Mouse (Mus musculus): Measurements from ENCODE around the gene Gm525. TPM values are rescaled to one million over a fixed set of nuclear protein-coding genes. Genes with fewer than 3 reads are reported as not detected.
"Not testable (repeated sequence)": the region's sequence is repeated elsewhere in the genome, so short reads cannot be mapped to it uniquely, and the experiment has no call there.

Gm525 gene
- total RNA-seq, 2 experiments from 2014 or later, result not detected

GRCm38 (mm10) chr11:89043046-89043445 lies 30.6 kb upstream of the Gm525 start:
- intact Hi-C loops (cut with DNase I), result no loop called here
- no peak overlapping the region for H3K4me3 ChIP-seq
- DNase-seq, result no peak
- TF ChIP-seq CTCF (IDR thresholded peaks at IDR 0.05), result no peak
- H3K27ac ChIP-seq, result no peak overlapping the region

GRCm38 (mm10) chr11:89045501-89045900 lies 28.1 kb upstream of the Gm525 start:
- H3K4me3 ChIP-seq; DNase-seq; intact Hi-C loops (cut with DNase I); H3K27ac ChIP-seq: not testable (repeated sequence)

DNA sequence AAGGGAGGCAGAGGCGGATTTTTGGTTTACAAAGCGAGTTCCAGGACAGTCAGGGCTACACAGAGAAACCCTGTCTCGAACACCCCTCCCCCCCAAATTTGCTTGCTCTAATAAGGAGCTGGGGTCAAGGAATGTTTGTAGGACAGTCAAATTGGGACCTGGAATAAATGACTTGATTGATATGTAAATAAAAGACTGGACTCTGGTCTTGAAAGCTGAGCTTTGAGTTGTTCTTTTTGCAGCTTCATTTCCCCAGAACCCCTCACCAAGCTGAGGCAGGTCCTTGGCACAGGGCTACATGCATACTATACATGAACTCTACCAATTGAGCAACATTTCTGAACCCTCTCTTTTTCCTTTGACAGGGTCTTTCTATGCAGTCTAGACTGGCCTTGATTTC lies 27.6 kb upstream of the Gm525 start:
- no peak for DNase-seq
- TF ChIP-seq CTCF (IDR thresholded peaks at IDR 0.05), result no peak
- intact Hi-C loops (cut with DNase I), result no loop called here
- no peak overlapping the region for H3K27ac ChIP-seq
- H3K4me3 ChIP-seq, result no peak overlapping the region

DNA sequence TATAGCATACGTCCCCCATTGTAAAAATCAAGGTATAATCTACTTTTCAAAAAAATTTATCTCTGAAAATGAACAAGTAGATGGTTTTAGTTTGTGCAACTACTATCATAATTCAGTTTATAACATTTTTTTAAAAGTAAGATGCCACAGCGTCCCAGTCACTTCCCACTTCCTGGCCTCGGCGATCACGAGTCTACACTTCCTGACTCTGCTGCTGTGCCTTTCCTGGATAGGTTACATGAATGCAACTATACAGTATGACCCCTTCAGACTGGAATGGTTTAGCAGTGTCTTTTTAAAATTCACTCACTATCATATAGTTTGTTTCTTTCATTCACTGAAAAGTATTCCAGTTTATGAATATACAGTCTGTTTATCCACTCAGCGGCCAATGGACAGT lies 21.9 kb upstream of the Gm525 start:
- DNase-seq, result no peak
- H3K4me3 ChIP-seq, result no peak overlapping the region

GRCm38 (mm10) chr11:89055931-89056690 lies 17.5 kb upstream of the Gm525 start:
- H3K4me3 ChIP-seq, result peak overlapping the region; percentile 46
- DNase-seq, result no peak
- intact Hi-C loops (cut with DNase I), result no loop called here
- TF ChIP-seq CTCF (IDR thresholded peaks at IDR 0.05), result no peak
- H3K27ac ChIP-seq, result peak overlapping the region; percentile 68

More for the DNA sequence above, 21.9 kb upstream of the Gm525 start:
- intact Hi-C loops (cut with DNase I), result no loop called here
- no peak overlapping the region for H3K27ac ChIP-seq
- TF ChIP-seq CTCF (IDR thresholded peaks at IDR 0.05), result no peak

DNA sequence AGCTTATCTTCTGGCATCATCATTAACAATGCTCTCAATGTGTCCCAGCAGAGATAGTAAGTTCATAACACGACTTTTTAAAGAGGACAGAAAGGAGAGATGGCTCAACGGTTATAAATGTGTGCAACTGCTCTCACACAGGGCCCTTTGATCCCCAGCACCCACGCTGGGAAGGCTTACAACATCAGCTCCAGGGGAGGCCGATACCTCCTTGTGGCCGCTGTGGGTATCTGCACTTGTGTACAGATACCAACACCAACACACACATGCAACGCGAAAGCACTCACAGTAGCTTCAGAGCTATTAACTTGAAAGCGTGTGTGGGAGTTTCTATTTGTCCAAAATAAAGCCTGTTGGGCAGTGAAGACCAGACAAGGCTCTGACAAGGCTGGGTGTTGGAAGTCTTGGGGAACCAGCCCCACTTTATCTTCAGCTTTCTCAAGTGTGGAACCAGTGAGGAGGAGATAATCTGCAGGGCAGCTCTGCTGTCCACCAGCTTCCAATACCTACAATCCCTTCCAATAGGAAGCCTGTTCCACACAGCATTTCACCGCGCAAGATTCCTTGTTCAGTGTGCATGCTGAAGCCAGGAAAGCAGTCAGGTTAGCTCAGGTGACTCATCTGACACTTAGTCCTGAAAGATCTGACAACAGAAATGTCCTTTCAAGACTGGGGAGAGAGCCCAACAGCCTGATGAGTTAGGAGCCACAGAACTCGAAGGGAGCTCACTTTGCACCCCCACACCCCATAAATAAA lies 14.9 kb upstream of the Gm525 start:
- Histone ChIP-seq H3K27ac (peak overlapping the region; percentile 93), H3K4me3 (peak overlapping the region; percentile 84)
- peak; percentile 48 for TF ChIP-seq CTCF (IDR thresholded peaks at IDR 0.05)
- intact Hi-C loops (cut with DNase I), result no loop called here
- DNase-seq, result no peak

DNA sequence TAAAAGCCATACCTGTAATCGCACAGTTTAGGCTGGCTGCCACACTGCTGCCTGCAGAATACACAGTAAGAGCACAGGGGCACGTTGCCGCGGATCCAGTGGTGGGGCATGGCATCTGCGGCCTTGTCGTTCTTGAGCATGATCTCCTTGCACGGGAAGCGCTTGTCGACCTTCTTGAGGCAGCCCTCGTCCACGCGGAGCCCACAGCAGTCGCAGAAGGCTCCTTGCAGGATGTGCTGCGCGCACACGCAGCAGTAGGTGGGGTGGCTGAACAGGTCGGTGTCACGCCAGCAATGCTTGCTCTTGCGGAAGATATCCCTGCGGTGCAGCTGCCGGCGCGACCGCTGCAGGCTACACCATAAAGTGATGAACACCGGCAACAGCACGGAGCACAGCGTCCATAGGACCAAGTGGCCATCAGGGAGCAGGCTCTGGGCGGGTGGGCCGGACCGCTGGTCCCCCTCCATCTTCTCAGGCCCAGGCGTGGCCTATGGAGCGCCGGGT lies 13.7 kb upstream of the Gm525 start:
- intact Hi-C loops (cut with DNase I), result no loop called here
- TF ChIP-seq CTCF (IDR thresholded peaks at IDR 0.05), result no peak
- peak; percentile 56 for DNase-seq
- Histone ChIP-seq H3K4me3 (peak overlapping the region; percentile 84), H3K27ac (peak overlapping the region; percentile 93)

GRCm38 (mm10) chr11:89060423-89061089 lies 13.1 kb upstream of the Gm525 start:
- no peak for TF ChIP-seq CTCF (IDR thresholded peaks at IDR 0.05)
- Histone ChIP-seq H3K4me3 (peak overlapping the region; percentile 84), H3K27ac (peak overlapping the region; percentile 93)
- DNase-seq, result peak; percentile 94
- intact Hi-C loops (cut with DNase I), result no loop called here

DNA sequence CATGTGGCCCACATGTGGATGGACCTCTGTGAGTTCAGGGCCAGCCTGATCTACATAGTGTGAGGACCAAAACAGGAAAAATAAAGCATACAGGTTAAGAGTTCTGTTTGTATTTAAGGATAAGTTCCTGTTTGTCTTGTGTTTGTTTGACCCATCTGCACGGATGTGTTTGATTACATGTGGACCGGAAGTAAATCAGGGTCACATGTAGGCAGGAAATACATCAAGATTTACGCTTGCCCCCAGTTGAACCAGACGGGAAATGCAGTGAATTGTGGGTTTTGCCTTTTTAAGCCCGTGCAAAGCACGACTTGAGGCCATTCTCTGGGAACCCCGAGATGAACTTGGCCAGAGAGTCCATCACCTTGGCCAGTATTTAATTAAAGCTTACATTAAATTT lies 12.3 kb upstream of the Gm525 start:
- no peak overlapping the region; the same call in 1 of the 2 replicates for H3K4me3 ChIP-seq
- DNase-seq, result no peak
- intact Hi-C loops (cut with DNase I), result no loop called here

DNA sequence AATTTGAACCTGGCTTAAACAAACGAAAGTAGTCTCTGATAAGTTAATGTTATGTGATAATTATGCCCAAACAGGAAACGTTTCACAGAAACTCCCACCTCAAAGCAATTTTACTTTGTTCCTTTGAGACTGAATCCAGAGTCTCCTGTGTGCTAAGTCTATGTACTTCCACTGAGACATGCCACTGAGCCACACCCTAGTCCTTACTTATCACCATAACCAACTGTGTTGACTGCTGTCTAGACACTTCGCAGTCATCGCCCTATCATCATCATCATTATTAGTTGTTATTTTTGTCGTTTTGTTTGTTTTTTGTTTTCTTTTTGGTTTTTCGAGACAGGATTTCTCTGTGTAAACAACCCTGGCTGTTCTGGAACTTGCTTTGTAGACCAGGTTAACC lies 9.3 kb upstream of the Gm525 start:
- no peak for DNase-seq
- no peak overlapping the region for H3K27ac ChIP-seq
- H3K4me3 ChIP-seq, result no peak overlapping the region
- no peak for TF ChIP-seq CTCF (IDR thresholded peaks at IDR 0.05)
- intact Hi-C loops (cut with DNase I), result no loop called here

More for the DNA sequence above, 12.3 kb upstream of the Gm525 start:
- no peak for TF ChIP-seq CTCF (IDR thresholded peaks at IDR 0.05)
- H3K27ac ChIP-seq, result 0 out of 2 replicates have a peak overlapping the region, but pooled peaks have one; percentile 6

DNA sequence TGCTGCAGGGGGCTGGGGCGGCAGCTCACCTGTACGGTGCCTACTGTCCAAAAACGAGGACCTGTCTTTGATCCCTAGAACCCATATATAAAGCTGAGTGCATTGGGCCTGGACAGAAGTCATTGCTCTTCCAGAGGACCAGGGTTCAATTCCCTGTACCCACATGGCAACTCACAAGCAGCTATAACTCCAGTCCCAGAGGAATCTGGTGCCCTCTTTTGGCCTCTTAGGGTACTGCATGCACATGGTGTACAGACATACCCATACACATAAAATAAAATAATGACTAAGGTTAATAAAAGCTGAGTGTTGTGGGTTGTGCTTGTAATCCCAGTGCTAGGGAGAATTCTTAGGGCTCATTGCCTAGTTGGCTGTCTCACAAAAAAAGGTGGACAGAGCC lies 8.3 kb upstream of the Gm525 start:
- no peak for DNase-seq
- intact Hi-C loops (cut with DNase I), result no loop called here
- Histone ChIP-seq H3K27ac (no peak overlapping the region), H3K4me3 (no peak overlapping the region)
- TF ChIP-seq CTCF (IDR thresholded peaks at IDR 0.05), result peak; percentile 51

DNA sequence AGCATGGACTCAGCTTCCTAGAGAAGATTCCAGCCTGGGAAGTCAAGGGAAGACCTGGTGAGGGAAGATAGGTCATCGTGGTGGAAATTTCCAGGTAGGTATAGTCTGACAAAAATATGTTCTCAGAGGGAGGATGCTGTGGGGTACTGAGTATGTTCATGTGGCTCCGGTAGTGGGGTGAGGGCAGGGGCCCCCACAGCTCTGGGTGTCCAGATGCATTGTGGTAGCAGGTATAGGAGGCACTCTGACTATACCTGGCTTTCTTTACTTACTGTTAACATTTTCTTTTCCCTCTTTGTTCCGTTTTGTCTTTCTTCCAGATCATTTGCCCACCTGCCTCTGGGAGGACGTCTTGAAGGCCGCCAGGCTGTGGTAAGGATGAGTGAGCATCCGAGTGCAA lies 7.5 kb upstream of the Gm525 start:
- intact Hi-C loops (cut with DNase I), result no loop called here
- TF ChIP-seq CTCF (IDR thresholded peaks at IDR 0.05), result no peak
- Histone ChIP-seq H3K27ac (peak overlapping the region; percentile 77), H3K4me3 (no peak overlapping the region)
- no peak for DNase-seq

GRCm38 (mm10) chr11:89066750-89067149 lies 6.9 kb upstream of the Gm525 start, which contains the start of gene Dgke:
Gene Dgke, minus strand, starts transcription at chr11:89066850.
- TF ChIP-seq CTCF (IDR thresholded peaks at IDR 0.05), result no peak
- DNase-seq, result no peak
- no peak within 1 kb of the TSS for H3K4me3 ChIP-seq
- H3K27ac ChIP-seq, result peak within 1 kb of the TSS; percentile 81
- intact Hi-C loops (cut with DNase I), result no loop called here

All from gastrocnemius, adult 2 months (tissue).